Mouse (Mus musculus): Measurements from ENCODE around the gene Rasl12.
A peak's percentile ranks its signal among the peaks of the same experiment; 100 is the strongest.

- TF ChIP-seq CTCF (IDR thresholded peaks at IDR 0.05; ENCODE audit: extremely low read depth, insufficient read depth, low read length), result peak; percentile 25
- no peak for TF ChIP-seq POLR2A (IDR thresholded peaks at IDR 0.05; ENCODE audit: extremely low read depth, insufficient read depth, low read length)
These were observed 19.4 kb downstream of the Rasl12 start for GRCm38 (mm10) chr9:65417738-65418137.

All from cortical plate, adult 2 months (tissue).